Mouse (Mus musculus): ENCODE measurements around the gene Amd1.

DNA sequence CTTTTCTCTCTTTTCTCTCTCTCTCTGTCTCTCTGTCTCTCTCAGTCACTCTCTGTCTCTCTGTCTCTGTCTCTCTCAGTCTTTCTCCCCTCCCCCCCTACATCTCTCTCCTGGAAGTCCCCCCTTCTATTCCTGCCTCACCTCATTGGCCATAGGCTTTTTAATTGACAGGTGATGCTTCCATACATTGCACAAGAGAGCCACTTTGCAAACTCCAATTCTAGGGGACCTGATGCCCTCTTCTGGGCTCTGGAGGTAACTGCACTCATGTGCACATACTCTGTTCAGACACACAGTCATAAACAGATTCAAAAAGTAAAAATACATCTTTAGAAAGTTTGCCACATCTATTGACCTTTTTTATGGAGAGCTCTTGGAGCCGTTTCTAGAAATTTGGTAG is 28.3 kb upstream of the Amd1 start:
- TF ChIP-seq CTCF (IDR thresholded peaks at IDR 0.05) (peak; percentile 21), EP300 (IDR thresholded peaks at IDR 0.05) (no peak)
